Comparison of ENCODE assay signal across 8 mouse cellular contexts in genomic region chr15:99778148-99778547, GRCm38 (mm10). TPM values are rescaled to one million over a fixed set of nuclear protein-coding genes. Genes with fewer than 3 reads are reported as not detected.
DNase-seq lines count a peak whose midpoint lies in the region; ATAC-seq lines count a peak whose summit lies in the region.

No protein-coding gene starts in this region.

- H3K9ac ChIP-seq in midbrain, embryonic 11.5 days (ENCODE audit: low read length) = no peak overlapping the region
- no peak overlapping the region for H3K9ac ChIP-seq in midbrain, embryonic 15.5 days

- H3K4me1 ChIP-seq in midbrain, embryonic 11.5 days (ENCODE audit: control insufficient read depth, insufficient read depth, low read length) = no peaks in the 10 kb centered on the region
- no peaks in the 10 kb centered on the region for H3K4me1 ChIP-seq in midbrain, embryonic 15.5 days

- DNase-seq in heart, adult 18-20 months = peak; percentile 26 to 66
- DNase-seq in heart, postnatal 25 days (ENCODE audit: low spot score) = no peak
- peak; percentile 96 for DNase-seq in midbrain, embryonic 11.5 days (ENCODE audit: low spot score, missing footprints)
- peak; percentile 39 for DNase-seq in c-Kit-positive CD71-positive TER-119-positive erythroid progenitor cells, embryonic 14.5 days (ENCODE audit: low spot score)
- DNase-seq in ovary, postnatal 36 days (ENCODE audit: low spot score) = no peak

- H3K27ac ChIP-seq in midbrain, embryonic 11.5 days (ENCODE audit: low read depth, low read length) = no peak overlapping the region
- no peak overlapping the region for H3K27ac ChIP-seq in midbrain, embryonic 15.5 days

- no peak overlapping the region for H3K4me3 ChIP-seq in midbrain, embryonic 11.5 days (ENCODE audit: low read depth, low read length)
- H3K4me3 ChIP-seq in midbrain, embryonic 15.5 days = no peak overlapping the region

- H3K36me3 ChIP-seq in midbrain, embryonic 11.5 days (ENCODE audit: control insufficient read depth, insufficient read depth, low read length) = no peaks in the 10 kb centered on the region
- H3K36me3 ChIP-seq in midbrain, embryonic 15.5 days (replicated peaks) = 0 out of 2 replicates have a peak, but pooled peaks cover 2% of the 10 kb centered on the region

- no peaks in the 10 kb centered on the region for H3K9me3 ChIP-seq in midbrain, embryonic 11.5 days (ENCODE audit: control insufficient read depth, low read length)
- no peaks in the 10 kb centered on the region for H3K9me3 ChIP-seq in midbrain, embryonic 15.5 days

- intact Hi-C loops in heart, postnatal 25 days (cut with DNase I) = loop anchor here (2.0 to 10.0 kb wide), 4 partner anchors 53 to 283 kb away; partner anchors contain the start of gene Cox14

- H3K4me2 ChIP-seq in midbrain, embryonic 11.5 days = no peak overlapping the region
- H3K4me2 ChIP-seq in midbrain, embryonic 15.5 days = no peak overlapping the region

- WGBS in midbrain, embryonic 11.5 days = 27% methylated on average over 7 of the region's 7 CpGs
- 24% methylated on average over 7 of the region's 7 CpGs for WGBS in midbrain, embryonic 15.5 days

- no peaks in the 10 kb centered on the region for H3K27me3 ChIP-seq in midbrain, embryonic 11.5 days (ENCODE audit: control insufficient read depth, insufficient read depth, low read length)
- no peaks in the 10 kb centered on the region for H3K27me3 ChIP-seq in midbrain, embryonic 15.5 days (replicated peaks)

- ATAC-seq in midbrain, embryonic 11.5 days (ENCODE audit: low FRiP score) = no peak
- no peak for ATAC-seq in midbrain, embryonic 15.5 days (replicated peaks)
- peak; percentile 56 for ATAC-seq in megakaryocyte-erythroid progenitor cell, adult 5-6 weeks (replicated peaks; ENCODE audit: low FRiP score, low TSS enrichment, poor library complexity, severe bottlenecking)
- no peak for ATAC-seq in inflammation-experienced regulatory T-cells, adult 6 months

RNA-seq across cellular contexts. Expression of gene Cers5, which starts 5.5 kb away (rescaled TPM):
- 10 to 100 TPM; 16.6 to 19.9 TPM for total RNA-seq in heart, adult 18-20 months (2021)
- total RNA-seq in heart, postnatal 25 days (2021) = 10 to 100 TPM; 18.2 to 18.5 TPM
- polyA plus RNA-seq in midbrain, embryonic 11.5 days (2014; fragmentation: Nextera tagmentation; extraction: Ambion mirVana) = 57.8 and 59.6 TPM in 2 replicates
- 77.3 and 79.9 TPM in 2 replicates for polyA plus RNA-seq in midbrain, embryonic 15.5 days (2015; fragmentation: Nextera tagmentation; extraction: Ambion mirVana)
- total RNA-seq in megakaryocyte-erythroid progenitor cell, adult 5-6 weeks (2014; fragmentation: Nextera tagmentation) = 2.4 and 7.2 TPM in 2 replicates
- total RNA-seq in megakaryocyte-erythroid progenitor cell, adult 5-6 weeks (2017) = 2.2 and 8.3 TPM in 2 replicates
- 10 to 100 TPM; 49.5 to 66.7 (median 56.5) TPM for polyA plus RNA-seq in inflammation-experienced regulatory T-cells, adult 6 months (2017; shearing (Covaris generic))

RNA-seq across cellular contexts. Expression of gene Cox14, which starts 52.7 kb away (rescaled TPM):
- total RNA-seq in heart, adult 18-20 months (2021) = 100 to 1,000 TPM; 238 to 271 TPM
- 100 to 1,000 TPM; 227 to 229 TPM for total RNA-seq in heart, postnatal 25 days (2021)
- polyA plus RNA-seq in midbrain, embryonic 11.5 days (2014; fragmentation: Nextera tagmentation; extraction: Ambion mirVana) = 135 and 140 TPM in 2 replicates
- polyA plus RNA-seq in midbrain, embryonic 15.5 days (2015; fragmentation: Nextera tagmentation; extraction: Ambion mirVana) = 150 and 157 TPM in 2 replicates
- total RNA-seq in megakaryocyte-erythroid progenitor cell, adult 5-6 weeks (2014; fragmentation: Nextera tagmentation) = 60.9 and 68.1 TPM in 2 replicates
- total RNA-seq in megakaryocyte-erythroid progenitor cell, adult 5-6 weeks (2017) = 17.2 and 30.4 TPM in 2 replicates
- 100 to 1,000 TPM; 133 to 168 (median 166) TPM for polyA plus RNA-seq in inflammation-experienced regulatory T-cells, adult 6 months (2017; shearing (Covaris generic))

Comparison
In these comparisons a context has a peak if more than half of its experiments do, and no peak if none do; other contexts are left out.
1. DNase-seq: peak in heart, adult 18-20 months (2 of 2), midbrain, embryonic 11.5 days (single experiment) and c-Kit-positive CD71-positive TER-119-positive erythroid progenitor cells, embryonic 14.5 days (single experiment); none in heart, postnatal 25 days (single experiment) and ovary, postnatal 36 days (single experiment).